Mouse (Mus musculus): Measurements from ENCODE around the gene Il11ra1.
"Not testable (repeated sequence)": the region's sequence is repeated elsewhere in the genome, so short reads cannot be mapped to it uniquely, and the experiment has no call there.

DNA sequence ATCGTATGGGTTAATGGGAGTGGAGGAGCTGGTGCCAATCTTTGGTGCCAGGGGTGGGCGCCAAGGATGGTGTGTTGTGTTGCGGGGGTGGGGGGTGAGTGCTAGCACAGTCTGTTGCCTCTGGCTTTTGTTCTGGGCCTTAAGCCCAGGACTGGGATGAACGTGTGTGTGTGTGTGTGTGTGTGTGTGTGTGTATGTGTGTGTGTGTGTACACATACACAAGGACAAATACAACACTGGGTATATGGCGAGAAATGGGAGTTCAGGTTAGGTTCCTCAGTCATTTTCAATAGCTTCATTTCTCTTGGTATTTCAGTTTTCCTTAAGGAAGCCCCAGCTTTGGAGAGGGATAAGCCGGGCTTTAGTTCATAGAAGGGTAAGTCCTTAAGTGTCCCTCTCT lies 63.4 kb downstream of the Il11ra1 start:
- not testable (repeated sequence) for TF ChIP-seq CTCF (IDR thresholded peaks at IDR 0.05; ENCODE audit: borderline replicate concordance, extremely low read depth, insufficient read depth, insufficient read length); POLR2A (IDR thresholded peaks at IDR 0.05; ENCODE audit: borderline replicate concordance, extremely low read depth, insufficient read depth, insufficient read length, poor library complexity, severe bottlenecking)

Data from brain, embryonic 14.5 days (tissue).